Mouse (Mus musculus) retina, embryonic 14.5 days (tissue): ENCODE measurements around the gene Acvr1.

Experiments used
- DNase-seq: peaks from one replicate; pipeline ENCODE4 v3.0.0-alpha.2; 2015; ENCODE audit warnings: low spot score

The Acvr1 gene

GRCm38 (mm10) chr2:58408926-58409634, 157.9 kb downstream of the Acvr1 start:
- no peak for DNase-seq

DNA sequence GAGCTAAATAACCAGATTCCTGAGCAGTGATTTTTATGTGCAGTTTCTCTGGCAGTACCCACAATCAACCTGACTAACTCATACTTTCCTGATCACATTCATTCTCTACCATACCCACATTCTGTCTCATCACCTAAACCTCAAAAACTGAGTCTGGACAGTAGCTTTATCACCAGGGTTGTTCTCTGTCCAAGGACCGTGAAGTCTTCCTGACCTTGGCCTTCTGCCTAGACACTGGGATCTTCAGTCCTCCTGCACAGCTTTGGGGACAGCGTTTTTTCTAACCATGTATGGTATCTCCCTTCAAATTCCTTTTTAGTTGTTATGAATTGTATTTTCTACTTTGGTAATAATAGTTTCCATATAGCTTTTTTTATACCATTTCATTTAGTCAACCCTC, 163.5 kb downstream of the Acvr1 start:
- no peak for DNase-seq

- DNase-seq: no peak
Observed at GRCm38 (mm10) chr2:58388601-58389000, 178.4 kb downstream of the Acvr1 start.

GRCm38 (mm10) chr2:58380020-58380419, 186.9 kb downstream of the Acvr1 start:
- DNase-seq: no peak

DNA sequence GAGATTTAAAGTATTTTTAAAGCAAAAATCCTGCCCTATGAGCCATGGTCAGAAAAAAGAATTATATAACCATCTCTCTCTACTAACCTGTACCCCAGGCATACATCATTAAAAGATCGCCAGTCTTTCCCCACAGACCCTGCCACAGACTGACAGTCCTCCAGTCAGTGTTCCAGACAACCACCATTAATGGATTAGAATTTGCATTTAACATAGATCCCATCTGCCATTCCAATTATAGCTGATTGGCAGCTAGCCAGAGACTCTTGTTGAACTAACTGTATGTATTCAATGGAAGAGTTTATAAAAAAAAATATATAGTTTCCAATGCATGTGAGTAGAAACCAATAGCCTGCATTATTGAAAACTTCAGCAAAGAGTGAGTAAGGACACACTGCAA, 187.5 kb downstream of the Acvr1 start:
- DNase-seq: no peak

DNA sequence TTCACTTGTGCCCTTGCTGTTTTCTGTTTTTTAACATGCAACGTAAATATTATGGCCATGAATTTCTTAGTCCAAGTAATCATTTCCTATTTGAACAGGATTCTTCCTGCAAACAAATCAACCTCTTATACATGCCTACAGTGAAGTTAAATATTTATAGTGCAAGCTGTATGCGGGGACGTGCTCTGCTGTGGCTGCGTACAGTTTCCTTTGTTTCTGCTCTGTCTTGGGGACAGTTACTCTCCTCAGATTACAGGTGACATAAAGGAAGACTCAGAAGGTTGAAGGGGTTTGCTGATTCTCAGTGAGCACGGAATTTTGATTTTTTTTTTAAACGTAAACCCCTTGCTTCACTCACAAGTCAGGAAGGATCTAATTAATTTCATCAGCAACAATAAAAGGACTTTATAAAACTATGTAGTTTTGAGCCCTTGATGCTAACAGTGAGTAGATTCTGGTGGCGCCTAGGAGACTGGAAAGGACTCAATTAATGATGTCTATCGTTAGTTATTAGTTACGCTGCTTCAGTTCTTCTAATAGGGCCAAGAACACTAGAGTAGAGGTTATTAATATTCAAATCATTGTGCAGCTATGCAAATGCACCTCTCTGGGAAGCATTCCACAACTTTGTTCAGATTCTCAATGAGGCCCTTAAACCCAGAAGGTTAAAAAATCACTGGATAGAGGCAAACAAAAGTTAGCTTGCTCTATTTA, 189.4 kb downstream of the Acvr1 start:
- peak; percentile 55 for DNase-seq

DNA sequence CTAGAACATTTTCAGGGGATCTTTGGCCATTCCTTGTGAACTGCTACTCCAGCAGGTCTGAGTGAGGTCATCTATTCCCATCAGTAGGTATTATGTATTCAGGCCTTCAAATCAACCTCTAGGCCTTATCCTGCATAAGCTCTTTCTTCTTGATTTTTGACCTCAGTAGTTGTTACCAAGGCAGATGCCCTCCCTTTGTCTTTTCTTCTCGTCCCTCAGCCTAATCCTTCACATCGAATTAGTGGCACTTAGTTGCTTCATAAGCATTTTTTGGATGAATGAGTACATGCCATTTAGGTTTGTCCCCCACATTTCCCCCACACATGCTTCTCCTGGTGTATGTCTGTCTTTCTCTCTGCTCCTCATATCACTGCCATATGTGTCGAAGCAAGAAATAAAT, 200.8 kb downstream of the Acvr1 start:
- DNase-seq: peak; percentile 62

GRCm38 (mm10) chr2:58361361-58362046, 205.5 kb downstream of the Acvr1 start:
- DNase-seq: no peak

DNA sequence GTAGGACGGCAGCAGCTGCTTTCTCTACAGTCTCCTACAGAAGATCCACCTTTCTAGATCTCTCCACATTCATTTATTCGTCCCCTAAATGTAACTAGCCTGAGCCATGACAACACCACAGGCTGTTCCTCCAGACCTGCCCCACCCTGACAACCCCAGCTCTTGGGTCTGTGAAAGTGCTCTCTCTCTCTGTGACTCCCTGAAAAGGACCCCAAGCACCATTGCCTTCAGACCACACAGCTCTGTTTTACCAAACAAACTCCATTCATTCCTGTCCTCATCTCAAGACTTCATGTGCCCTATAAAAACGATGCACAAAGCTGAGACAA, 208.9 kb downstream of the Acvr1 start:
- no peak for DNase-seq

DNA sequence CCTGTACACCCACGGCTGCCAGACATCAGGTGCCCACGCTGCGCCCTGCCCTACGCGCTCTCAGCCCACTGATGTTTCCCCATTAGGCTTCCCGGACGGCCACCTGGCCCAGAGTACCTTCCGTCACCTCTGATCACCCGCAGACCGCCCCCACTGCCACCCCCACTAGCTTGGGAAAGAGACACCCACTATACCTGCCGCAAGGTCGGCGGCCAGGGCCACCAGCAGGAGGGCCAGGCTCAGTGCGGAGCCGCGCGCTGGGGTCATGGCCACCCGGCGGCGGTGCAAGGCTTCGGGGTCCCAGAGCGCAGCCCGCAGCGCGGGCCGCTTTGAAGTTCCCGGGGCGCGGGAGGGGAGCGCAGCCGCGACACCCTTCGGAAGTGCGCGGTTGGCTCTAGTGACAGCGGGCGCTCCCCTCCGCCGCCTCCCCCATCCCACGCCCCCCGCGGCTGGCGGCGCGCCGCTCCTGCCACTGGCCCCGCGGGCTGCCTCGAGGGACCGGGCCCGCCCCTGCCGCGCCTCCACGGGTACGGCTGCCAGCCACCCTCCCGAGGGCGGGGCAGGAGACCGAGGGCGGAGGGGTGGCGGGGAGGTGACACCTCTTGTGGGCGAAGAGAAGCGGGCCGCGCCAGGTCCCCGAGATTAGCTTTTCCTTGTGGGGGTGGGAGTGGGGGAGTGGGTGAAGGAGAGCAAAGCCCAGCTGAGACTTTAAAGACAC, 209.4 kb downstream of the Acvr1 start, which contains the start of gene Acvr1c:
Gene Acvr1c, minus strand, starts transcription at position 482 of the 718 bp plus-strand sequence.
- peak; percentile 57 for DNase-seq

DNA sequence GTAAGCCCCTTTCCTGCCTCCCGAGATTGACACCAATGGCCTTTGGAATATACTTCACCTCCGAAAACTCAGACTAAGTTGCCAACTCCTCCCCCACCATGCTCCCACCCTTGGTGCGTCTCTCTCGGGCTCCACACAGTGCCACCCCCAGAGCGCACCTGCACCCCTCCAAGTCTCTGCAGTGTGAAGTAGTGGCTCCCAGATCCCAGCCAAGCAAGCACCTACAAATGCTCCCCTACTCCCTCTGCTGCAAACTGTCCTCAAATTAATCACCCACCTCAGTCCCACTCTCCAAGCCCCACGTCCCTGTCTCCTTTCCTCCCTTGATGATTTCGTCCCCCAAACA, 209.9 kb downstream of the Acvr1 start:
- DNase-seq: no peak

DNA sequence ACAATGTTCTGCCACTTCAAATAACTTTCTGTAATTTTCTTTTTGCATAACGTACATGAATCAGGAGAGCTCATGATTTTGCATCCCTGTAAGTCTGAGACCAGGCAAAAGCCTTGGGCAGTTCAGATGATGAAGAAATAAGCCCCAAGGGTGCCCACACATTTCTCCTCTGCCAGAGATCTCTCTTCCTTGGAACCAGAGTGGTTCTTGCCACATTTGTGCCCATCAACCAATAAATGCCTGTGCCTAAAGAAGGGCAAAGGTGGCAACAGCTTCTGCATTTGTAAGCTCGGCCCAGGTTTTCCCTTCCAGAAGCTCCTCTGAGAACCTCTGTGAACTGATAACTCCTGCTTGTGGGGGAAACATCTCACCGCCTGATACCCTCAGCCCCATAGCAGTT, 212.6 kb downstream of the Acvr1 start:
- DNase-seq: no peak

DNA sequence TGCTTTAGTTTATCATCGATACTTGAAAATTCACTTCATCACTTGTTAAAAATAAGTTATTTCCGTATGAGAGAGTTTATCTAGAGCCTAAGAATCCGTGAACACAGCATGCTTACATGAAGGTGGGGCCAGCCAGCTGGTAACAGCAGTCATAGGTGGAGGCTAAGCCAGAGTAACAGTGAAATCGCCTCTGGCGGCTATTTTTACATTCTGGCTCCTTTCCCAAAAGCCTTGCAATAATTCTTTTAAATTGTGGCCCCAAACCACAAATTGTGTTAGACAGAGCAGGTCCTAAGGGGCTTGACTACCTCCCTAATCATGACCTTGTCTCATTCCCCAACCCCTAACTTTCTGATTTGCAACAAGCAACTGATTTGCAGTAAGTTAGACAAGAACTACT, 214.1 kb downstream of the Acvr1 start:
- DNase-seq: no peak

- DNase-seq: no peak
Observed at GRCm38 (mm10) chr2:58350657-58351056, 216.3 kb downstream of the Acvr1 start.
